Mouse (Mus musculus) kidney, postnatal 0 days (tissue): Measurements from ENCODE around the gene Ube2o. TPM values are rescaled to one million over a fixed set of nuclear protein-coding genes. Genes with fewer than 3 reads are reported as not detected.

Source experiments
- ATAC-seq: fragments of 200-750 bp; cut with Nextera tagmentation; replicated peaks from 2 replicates; pipeline ENCODE4 v1.8.0; 2017; ENCODE audit warnings: low read depth, moderate number of reproducible peaks, moderate TSS enrichment, moderate library complexity; ENCODE audit not compliant: low FRiP score
- DNase-seq: peaks from one replicate; pipeline ENCODE4 v3.0.0-alpha.2; 2016; ENCODE audit warnings: low spot score
- H3K27ac ChIP-seq: fragments of 300-500 bp; sonication (generic); 2 replicates; pipeline ENCODE4 v1.5.1; 2014; ENCODE audit warnings: mild to moderate bottlenecking
- H3K27me3 ChIP-seq: fragments of 300-500 bp; sonication (generic); 2 replicates; pipeline ENCODE4 v1.6.1; 2014; ENCODE audit warnings: low read length, mixed read lengths; ENCODE audit not compliant: insufficient read depth
- H3K36me3 ChIP-seq: fragments of 300-500 bp; sonication (generic); 2 replicates; pipeline ENCODE4 v1.6.1; 2014; ENCODE audit warnings: low read length, mixed read lengths; ENCODE audit not compliant: insufficient read depth
- H3K4me1 ChIP-seq: fragments of 300-500 bp; sonication (generic); replicated peaks from 2 replicates; pipeline ENCODE4 v1.6.1; 2014; ENCODE audit warnings: antibody characterized with exemption, low read length, mixed read lengths; ENCODE audit not compliant: insufficient read depth
- H3K4me2 ChIP-seq: fragments of 300-500 bp; sonication (generic); 2 replicates; pipeline ENCODE4 v1.6.1; 2014; ENCODE audit warnings: mild to moderate bottlenecking, low read length, moderate library complexity, mixed read lengths
- H3K4me3 ChIP-seq: fragments of 300-500 bp; sonication (generic); replicated peaks from 2 replicates; pipeline ENCODE4 v1.5.1; 2014; ENCODE audit warnings: low read depth, low read length
- H3K9ac ChIP-seq: fragments of 300-500 bp; sonication (generic); 2 replicates; pipeline ENCODE4 v1.6.1; 2014; ENCODE audit warnings: low read depth, low read length
- H3K9me3 ChIP-seq: fragments of 300-500 bp; sonication (generic); replicated peaks from 2 replicates; pipeline ENCODE4 v1.6.1; 2016; ENCODE audit warnings: low read length, inconsistent platforms, mixed read lengths
- CTCF ChIP-seq: IDR thresholded peaks from 2 replicates; pipeline ENCODE4 v1.5.1; 2016; ENCODE audit warnings: antibody characterized with exemption, low read depth, mild to moderate bottlenecking, moderate library complexity
- WGBS: fragments of 180-500 bp; shearing (Covaris S2); extraction: QIAGEN DNeasy Blood & Tissue Kit; methylation state at CpG from one replicate; pipeline ENCODE4 v1.1.7; 2014; 5-methylcytosine and 5-hydroxymethylcytosine counted together
- polyA plus RNA-seq: library from polyadenylated mRNA; unstranded; fragments of >200 nt; fragmentation: Nextera tagmentation; extraction: Ambion mirVana; gene quantifications from 2 replicates; pipeline ENCODE4 v1.2.1, GENCODE M21; 2015

The Ube2o gene
- polyA plus RNA-seq, 1 experiment from 2014 or later = 8.9 TPM

- H3K4me3 ChIP-seq = no peak overlapping the region
- no peaks in the 10 kb centered on the region for H3K36me3 ChIP-seq
- no peak for TF ChIP-seq CTCF
- ATAC-seq = no peak
- no peak overlapping the region for H3K27ac ChIP-seq
- H3K9ac ChIP-seq = no peak overlapping the region
- peaks cover 21% of the 10 kb centered on the region for H3K4me1 ChIP-seq
- no peak for DNase-seq
- WGBS = 80% methylated on average over 2 of the region's 2 CpGs
- H3K4me2 ChIP-seq = no peak overlapping the region
- no peaks in the 10 kb centered on the region for H3K27me3 ChIP-seq
- no peaks in the 10 kb centered on the region for H3K9me3 ChIP-seq
These were observed 5.9 kb downstream of the Ube2o start for GRCm38 (mm10) chr11:116575396-116575795.

- Histone ChIP-seq H3K4me2 (no peak overlapping the region), H3K27ac (no peak overlapping the region), H3K4me3 (no peak overlapping the region), H3K36me3 (no peaks in the 10 kb centered on the region), H3K27me3 (no peaks in the 10 kb centered on the region), H3K9me3 (no peaks in the 10 kb centered on the region), H3K9ac (no peak overlapping the region), H3K4me1 (peaks cover 18% of the 10 kb centered on the region)
- no peak for TF ChIP-seq CTCF
- ATAC-seq = no peak
- WGBS = 67% methylated on average over 6 of the region's 6 CpGs
- no peak for DNase-seq
These were observed 6.3 kb downstream of the Ube2o start for GRCm38 (mm10) chr11:116574982-116575381.

- WGBS = 61% methylated on average over 6 of the region's 6 CpGs
- no peak overlapping the region for H3K4me2 ChIP-seq
These were observed 6.8 kb downstream of the Ube2o start for GRCm38 (mm10) chr11:116574486-116574885.

GRCm38 (mm10) chr11:116572756-116573543, 8.3 kb downstream of the Ube2o start:
- 59% methylated on average over 12 of the region's 12 CpGs for WGBS
- Histone ChIP-seq H3K27ac (no peak overlapping the region), H3K4me3 (no peak overlapping the region), H3K4me2 (no peak overlapping the region), H3K36me3 (no peaks in the 10 kb centered on the region), H3K9me3 (no peaks in the 10 kb centered on the region), H3K9ac (no peak overlapping the region), H3K4me1 (peaks cover 18% of the 10 kb centered on the region), H3K27me3 (no peaks in the 10 kb centered on the region)
- no peak for TF ChIP-seq CTCF
- no peak for ATAC-seq
- DNase-seq = no peak

More at GRCm38 (mm10) chr11:116574486-116574885, 6.8 kb downstream of the Ube2o start:
- peaks cover 18% of the 10 kb centered on the region for H3K4me1 ChIP-seq
- no peak for TF ChIP-seq CTCF
- ATAC-seq = no peak
- H3K4me3 ChIP-seq = no peak overlapping the region
- H3K36me3 ChIP-seq = no peaks in the 10 kb centered on the region
- no peak for DNase-seq
- no peaks in the 10 kb centered on the region for H3K9me3 ChIP-seq
- no peak overlapping the region for H3K9ac ChIP-seq
- no peak overlapping the region for H3K27ac ChIP-seq
- no peaks in the 10 kb centered on the region for H3K27me3 ChIP-seq

- Histone ChIP-seq H3K36me3 (no peaks in the 10 kb centered on the region), H3K4me2 (no peak overlapping the region), H3K4me3 (no peak overlapping the region), H3K9me3 (no peaks in the 10 kb centered on the region), H3K27me3 (no peaks in the 10 kb centered on the region), H3K9ac (no peak overlapping the region), H3K4me1 (peaks cover 18% of the 10 kb centered on the region), H3K27ac (no peak overlapping the region)
- DNase-seq = no peak
- no peak for TF ChIP-seq CTCF
- 60% methylated on average over 19 of the region's 19 CpGs for WGBS
- no peak for ATAC-seq
These were observed 9.2 kb downstream of the Ube2o start for GRCm38 (mm10) chr11:116571767-116572679.

- no peaks in the 10 kb centered on the region for H3K36me3 ChIP-seq
- WGBS = 75% methylated on average over 7 of the region's 7 CpGs
- no peak for ATAC-seq
- H3K4me1 ChIP-seq = peaks cover 18% of the 10 kb centered on the region
- H3K4me3 ChIP-seq = no peak overlapping the region
- H3K27ac ChIP-seq = no peak overlapping the region
- H3K9ac ChIP-seq = no peak overlapping the region
- TF ChIP-seq CTCF = no peak
- DNase-seq = no peak
- H3K27me3 ChIP-seq = no peaks in the 10 kb centered on the region
- no peaks in the 10 kb centered on the region for H3K9me3 ChIP-seq
- H3K4me2 ChIP-seq = no peak overlapping the region
These were observed 10.4 kb downstream of the Ube2o start for GRCm38 (mm10) chr11:116570821-116571220.
